Mouse (Mus musculus): ENCODE results near the gene Limk1.

Gene Limk1

DNA sequence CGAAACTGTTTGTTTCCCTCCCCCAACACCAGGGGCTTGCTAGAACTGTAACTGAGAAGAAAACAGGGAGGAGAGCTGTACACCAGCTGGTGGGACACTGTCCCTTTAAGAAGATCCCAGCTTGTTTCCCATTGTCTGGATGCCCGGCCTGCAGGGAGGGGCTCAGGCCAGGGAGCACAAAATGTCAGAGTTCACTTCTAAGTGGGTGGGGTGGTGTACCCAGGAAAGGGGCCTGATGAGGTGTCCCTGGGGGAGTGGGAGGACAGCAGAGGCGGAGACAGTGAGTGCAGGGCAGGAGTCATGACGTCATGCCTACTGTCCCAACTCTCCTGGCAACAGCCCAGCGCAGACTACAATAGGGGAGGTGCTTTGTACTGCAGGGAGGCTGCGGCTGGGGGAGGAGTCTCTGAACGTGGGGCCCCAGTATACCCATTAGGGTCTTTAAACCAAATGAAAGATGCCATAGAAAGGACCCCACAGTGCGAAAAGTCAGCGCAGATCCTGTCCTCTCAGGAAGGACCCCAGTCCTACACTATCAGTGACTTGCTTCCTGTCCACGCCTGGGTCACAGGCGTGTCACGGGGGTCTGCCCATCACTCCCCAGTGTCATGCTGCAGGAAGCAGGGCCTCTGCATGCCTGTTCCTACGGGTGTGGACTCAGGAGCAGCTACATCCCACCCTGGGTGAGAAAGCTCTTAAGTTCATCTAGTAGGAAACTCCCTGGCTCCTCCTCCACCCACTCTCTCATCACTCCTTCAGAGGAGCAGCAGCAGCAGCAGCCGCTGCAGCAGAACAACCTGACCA, 12.2 kb downstream of the Limk1 start:
- DNase-seq, result peak; percentile 88

DNA sequence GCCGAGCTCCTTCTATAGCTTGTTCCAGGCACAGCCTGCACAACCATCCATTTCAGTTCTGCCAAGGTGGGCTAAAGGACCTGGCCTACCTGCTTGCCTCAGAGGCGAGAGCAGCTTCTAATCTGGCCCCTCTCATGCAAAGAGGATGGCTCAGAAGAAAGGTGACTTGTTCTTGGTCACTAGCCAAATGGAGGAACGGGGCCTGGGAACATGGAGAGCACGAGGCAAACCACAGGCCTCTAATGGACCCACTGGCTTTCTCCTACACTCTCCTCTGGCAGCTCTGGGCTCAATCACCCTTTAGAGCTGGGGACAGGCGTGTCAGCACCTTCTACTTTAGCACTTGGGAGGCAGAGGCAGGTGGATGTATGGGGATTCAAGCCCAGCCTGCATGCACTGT, 13.4 kb downstream of the Limk1 start:
- DNase-seq, result no peak

DNA sequence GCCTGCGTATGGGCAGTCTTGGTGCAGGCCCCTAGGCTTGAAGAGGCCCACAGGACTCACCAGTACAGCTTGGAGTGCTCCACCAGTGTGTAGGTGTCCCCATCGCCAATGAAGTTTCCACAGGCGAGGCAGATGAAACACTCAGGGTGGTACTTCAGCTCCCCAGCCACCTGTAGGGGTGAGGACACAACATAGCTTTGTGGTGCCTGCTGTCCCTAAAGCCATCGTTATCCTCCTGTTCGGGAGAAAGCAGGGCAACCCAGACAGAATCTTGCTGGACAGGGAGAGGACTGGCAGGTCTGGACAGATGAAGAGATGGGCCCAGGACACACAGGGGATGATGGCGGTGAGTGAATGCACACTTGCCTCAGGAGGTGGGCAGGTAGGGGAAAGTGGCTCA, 15.8 kb downstream of the Limk1 start:
- no peak for DNase-seq

DNA sequence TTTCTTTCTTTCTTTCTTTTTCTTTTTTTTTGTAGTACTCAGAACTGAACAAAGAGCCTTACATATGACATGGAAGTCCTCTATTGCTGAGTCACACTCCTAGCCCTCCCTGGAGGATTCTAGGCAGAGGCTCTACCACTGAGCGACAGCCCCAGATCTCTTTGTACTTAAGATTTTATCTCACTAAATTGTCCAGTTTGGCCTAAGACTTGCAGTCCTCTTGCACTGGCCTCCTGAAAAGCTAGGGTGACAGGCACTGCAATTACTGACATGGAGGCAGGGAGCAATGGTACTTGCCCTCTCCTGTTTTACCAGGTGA, 16.2 kb downstream of the Limk1 start:
- no peak for DNase-seq

DNA sequence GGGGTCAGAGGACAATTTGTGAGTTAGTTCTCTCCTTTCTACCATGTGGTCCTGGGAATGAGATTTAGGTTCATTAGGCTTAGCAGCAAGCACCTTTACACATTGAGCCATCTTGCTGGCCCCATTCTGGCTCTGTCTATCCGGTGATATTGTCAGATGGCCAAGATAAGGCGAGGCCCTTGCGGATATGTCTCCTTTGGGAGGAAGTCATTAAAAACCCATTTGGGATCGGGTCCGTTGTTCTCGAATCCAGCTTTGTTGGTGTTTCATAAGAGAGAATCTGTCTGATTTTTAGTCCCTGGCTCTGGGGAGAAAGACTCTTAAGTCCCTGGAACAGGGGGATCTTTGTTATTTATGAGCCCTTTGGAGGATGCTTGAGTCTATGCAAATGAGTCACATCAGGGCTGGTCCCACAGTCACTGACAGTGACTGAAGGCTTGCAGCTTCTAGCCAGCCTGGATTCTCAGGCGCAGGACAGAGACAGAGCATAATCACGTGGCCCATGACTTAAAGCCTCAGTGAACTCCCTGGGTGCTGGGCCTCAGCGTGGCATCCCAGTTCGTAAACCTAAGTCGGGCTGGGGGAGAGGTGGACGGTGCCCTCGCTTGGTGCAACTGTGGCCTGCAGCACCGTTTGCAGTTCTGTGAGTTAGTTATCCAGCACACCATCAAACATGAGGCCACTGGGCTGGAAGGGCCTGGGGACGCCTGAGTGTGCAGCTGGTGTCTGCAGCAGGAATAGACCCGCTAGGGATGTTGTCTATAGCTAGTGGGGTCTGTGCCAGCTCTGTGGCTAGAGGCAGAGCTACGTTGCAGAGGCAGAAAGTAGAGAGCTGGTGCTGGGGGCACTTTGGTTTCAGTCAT, 16.8 kb downstream of the Limk1 start:
- no peak for DNase-seq

DNA sequence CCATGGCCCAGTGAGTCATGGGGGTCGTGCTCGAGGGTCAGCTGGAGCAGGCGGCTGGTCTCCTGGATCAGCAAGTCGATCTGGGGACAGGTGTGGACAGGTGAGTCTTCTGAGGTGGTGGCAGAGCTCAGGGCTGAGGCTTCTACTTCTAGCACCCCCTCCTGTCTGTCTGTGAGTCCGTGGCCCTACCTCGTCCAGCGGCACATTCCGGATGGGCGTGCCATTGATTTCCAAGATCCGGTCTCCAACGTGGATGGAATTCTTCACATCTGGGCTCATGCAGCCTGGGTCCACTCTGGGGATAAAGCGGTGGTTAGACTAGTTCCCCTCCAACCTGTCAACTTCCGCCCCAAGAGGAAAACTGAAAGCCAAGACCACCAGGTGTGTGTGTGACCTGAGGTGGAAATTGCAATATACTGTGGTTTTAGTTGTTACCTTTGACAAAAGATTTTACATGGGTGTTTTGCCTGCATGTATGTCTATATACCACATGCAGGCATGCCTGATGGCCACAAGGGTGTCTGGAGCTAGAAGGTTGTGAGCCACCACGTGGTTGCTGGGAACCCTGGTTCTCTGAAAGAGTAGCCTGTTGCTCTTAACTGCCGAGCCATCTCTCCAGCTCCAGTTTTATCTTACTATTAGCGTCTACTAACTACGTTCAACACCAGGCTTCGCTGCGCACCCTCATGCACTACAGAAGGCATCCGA, 19.2 kb downstream of the Limk1 start:
- no peak for DNase-seq

DNA sequence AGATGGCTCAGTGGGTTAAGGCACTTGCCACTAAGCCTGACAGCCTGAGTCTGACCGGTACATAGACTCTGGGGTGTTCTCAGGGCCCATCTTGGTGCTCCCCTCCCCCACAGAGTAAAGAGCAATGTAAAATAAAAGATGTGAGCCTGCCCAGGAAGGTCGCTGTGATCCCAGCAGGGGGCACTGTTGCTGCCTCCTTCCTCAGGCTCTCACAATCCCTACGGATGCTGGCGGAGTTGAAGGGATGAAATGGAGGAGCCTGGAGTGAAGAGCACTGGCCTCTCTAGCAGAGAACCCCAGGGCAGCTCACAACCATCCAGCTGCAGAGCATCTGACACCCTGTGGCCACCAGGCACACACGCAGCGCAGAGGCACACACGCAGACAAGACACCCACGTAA, 19.9 kb downstream of the Limk1 start:
- peak; percentile 59 for DNase-seq

DNA sequence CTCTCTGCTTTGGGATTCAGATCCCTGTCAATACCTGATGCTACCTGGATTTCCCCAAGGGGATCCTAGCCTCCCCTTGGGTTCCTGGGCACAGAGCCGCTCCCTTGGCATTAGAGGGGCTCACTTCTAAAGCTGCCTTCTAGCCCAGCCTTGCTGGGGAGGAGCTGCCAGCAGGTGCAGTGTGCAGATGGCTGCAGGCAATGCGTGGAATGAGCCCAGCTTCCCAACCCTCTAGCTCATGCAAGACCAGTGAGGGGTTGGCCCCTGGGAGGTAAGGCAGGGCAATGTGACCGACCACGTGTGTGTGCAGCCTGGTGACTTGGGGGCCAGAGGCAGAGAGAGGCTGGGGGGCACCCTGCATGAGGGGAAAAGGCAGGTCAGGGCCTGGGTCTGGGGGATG, 31.7 kb downstream of the Limk1 start:
- DNase-seq, result no peak

DNA sequence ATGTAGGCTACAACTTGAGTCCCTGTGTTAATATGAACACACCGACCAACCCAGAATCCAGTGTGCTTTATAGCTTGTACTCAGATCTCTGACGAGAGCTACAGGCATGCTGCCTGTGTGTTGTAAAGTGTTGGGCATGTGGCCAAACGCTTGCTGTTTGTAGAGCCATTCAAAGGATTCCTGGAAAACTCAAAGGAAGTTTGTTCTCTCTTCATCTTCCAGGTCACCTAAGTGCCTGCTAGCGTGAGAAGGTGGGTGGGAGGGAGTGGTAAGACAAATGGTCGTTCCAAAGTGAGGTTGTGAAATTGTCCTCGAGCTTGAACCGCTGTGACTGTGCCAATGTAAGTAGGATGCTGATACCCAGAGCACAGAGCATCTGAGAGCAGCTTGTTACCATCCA, 36.4 kb downstream of the Limk1 start:
- peak; percentile 61 for DNase-seq

DNA sequence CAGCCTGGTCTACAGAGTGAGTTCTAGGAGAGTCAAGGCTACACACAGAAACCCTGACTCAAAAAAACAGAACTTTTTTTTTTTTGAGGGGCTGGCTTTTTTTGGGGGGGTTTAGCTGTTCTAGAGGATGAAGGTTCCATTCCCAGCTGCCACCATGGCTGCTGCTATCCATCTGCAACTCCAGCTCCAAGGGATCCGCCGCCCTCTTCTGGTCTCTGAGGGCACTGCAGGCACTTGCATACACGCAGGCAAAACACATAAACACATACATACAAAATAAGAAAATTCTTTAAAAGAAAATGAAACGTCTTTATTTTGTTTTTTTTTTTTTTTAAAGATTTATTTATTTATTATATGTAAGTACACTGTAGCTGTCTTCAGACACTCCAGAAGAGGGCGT, 37.5 kb downstream of the Limk1 start:
- DNase-seq, result peak; percentile 76

DNA sequence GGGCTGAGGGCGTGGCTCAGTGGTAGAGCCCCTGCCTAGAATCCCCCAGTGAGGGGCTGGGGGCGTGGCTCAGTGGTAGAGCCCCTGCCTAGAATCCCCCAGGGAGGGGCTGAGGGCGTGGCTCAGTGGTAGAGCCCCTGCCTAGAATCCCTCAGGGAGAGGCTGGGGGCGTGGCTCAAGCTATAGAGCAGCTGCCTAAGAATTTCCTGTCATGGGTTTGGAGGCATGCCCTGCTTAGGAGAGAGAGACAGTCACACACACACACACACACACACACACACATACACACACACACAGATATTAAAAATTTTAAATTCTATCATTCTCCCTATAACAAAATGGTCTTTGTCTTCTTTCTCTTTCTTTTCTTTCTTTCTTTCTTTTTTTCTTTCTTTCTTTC, 39.4 kb downstream of the Limk1 start:
- peak; percentile 55 for DNase-seq

DNA sequence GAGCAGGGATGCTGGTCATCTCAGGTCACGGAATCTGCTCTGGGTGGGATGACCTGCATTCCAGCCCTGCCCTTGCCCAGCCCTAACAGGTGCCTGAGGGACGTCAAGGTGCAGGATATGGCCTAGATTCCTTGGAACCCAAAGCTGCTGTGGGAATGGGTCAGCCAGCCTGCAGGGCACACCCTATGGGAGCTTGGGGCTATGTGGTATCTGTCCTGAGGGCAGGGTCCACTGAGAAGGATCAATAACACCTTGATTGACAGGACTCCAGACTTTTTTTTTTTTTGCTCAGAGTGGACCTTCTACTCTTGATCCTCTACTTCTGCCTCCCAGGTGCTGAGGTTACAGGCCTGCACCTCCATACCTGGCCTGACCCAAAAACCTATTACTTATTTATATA, 41.0 kb downstream of the Limk1 start:
- DNase-seq, result no peak

DNA sequence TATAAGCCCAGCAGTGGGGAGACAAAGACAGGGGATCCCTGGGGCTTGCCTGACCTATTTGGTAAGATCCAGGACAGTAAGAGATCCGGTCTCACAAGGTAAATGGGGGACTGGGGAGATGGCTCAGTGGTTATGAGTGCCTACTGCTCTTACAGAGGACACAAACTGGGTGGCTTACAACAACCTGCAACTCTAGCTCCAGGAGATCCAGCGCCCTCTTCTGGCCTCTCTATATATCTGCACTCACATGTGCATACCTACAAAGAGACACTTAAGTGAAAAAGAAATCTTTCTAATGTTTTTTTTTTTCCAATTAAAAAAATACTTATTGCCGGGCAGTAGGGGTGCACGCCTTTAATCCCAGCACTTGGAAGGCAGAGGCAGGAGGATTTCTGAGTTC, 41.9 kb downstream of the Limk1 start:
- DNase-seq, result no peak

DNA sequence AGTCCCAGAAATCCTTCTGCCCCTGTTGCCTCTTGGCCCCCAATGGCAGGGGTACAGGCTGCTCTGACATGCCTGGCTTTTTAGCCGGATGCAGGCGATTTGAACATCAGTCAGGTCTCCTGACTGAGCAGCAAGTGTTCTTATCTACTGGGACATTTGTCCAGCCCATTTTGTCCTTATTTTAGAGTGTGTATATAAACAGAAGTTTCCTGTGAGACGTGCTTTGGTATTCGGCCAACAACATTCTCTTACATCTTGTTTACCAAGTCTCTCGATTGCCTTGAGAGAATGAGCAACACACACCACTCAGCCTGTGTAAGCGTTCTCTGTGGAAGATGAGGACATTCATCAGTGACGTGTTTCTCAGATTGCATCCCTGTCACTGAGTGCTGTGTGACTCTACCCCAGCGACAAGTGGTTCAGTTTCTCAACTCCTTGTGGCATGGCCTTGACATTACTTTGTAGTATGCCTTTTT, 43.7 kb downstream of the Limk1 start:
- DNase-seq, result peak; percentile 37

DNA sequence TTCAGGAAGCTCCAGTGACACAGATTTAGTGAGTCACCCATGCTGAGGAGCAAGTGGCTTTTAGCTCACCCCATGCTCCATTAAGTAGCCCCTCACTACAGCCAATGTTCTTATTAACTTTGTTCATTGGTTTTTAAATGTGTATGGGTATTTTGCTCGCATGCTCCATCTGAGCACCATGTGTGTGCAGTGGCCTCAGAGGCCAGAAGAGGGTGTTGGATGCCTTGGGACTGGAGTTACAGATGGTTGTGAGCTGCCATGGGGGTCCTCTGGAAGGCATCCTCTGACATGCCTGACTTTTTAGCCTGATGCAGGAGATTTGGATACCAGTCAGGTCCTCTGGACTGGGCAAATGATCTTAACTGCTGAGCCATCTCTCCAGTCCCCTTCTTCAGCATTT, 44.3 kb downstream of the Limk1 start:
- DNase-seq, result no peak

DNA sequence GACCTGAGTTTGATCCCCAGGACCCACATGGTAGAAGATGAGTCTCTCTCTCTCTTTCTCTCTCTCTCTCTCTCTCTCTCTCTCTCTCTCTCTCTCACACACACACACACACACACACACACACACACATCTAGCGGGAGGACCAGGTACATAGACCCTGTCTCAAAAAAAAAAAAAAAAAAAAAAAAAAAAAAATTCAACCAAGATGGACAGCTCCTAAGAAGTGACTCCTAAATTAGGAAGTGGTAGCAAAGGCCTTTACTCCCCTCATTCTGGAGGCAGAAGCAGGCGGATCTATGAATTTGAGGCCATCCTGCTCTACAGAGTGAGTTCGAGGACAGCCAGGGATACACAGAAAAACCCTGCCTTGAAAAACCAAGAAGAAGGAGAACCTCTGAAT, 48.0 kb downstream of the Limk1 start:
- no peak for DNase-seq

DNA sequence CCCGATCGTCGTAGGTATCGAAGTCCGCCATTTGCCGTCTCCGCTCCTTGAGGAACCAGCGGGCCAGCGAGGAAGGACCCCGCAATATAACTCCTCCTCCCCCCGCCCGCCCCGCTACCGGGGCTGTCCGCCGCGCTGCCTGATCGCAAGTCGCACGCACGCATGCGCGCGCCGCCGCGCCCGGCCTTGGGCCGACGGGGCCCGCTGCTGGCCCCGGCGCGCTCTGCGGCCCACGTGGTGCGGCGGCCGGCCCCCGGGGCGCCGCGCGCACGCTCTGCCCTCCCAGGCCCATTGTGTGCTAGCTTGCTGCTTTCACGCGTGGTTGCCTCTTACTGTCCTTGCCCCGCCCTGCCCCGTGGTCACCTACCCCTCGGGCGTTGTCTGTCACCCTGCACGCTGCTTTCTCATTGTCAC, 49.1 kb downstream of the Limk1 start, which contains the start of gene Eif4h:
Gene Eif4h (minus strand): TSS at position 222 of the 414 bp plus-strand sequence.
- peak; percentile 99 for DNase-seq

DNA sequence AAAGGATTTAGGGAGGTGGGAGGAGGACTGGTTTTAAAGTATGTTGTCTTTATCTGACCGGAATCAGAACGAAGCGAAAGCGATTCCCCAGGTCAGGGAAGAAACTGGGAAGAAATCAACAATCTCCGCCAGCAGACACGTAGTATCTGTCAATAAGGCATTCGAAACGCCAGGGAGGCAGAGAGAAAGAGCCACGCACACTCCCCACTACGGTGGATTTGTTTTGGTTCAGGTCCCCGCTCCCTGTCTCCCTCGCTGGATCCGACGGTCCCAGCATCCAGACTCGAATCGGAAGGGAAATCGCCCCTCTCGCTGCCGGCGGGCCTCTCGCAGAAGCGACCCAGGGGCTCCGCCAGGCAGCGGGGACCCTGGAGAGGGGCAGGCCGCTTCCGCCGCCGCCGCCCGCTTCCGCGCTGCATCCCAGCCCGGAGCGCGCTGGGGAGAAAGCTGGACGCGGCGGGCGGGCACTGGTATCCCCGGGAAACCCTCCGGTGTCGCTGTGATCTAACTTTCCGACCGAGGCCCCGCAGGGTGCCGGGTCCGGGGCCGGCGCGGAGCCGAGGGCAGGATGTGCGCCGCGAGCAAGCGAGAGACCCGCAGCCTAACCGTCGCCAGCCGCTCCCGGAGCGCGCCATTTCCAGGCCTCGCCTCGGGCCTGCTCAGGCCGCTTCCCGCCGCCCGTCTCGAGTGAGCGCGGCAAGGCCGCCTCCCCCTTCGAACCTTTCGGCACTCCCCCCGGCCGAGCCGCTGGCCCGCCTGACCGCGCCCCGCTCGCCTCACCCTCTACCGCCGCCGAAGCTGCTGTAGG, 49.7 kb downstream of the Limk1 start:
- no peak for DNase-seq

DNA sequence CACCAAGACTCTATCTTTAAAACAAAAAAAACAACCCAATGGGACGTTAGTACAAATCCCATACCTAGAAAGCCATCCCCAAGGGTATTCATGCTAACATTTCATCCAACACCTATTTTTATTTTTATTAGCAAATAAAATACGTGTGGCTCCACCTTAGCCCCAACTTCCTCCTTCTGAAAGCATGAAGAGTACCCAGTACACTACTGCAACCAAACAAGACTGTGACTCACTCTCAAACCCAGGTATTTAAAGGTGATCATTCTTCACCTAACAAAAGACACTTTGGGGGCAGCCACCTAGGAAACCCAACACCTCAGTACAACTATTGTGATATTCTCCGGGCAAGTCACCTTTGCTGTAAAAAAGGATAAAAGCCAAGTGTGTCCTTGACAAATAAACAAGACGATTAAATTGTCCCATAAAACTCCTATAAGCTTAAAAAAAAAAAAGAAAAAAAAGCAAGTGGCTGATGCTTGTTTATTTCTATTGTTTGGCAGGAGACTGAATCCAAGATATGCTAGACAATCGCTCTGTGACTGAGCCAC, 50.5 kb downstream of the Limk1 start:
- DNase-seq, result no peak

DNA sequence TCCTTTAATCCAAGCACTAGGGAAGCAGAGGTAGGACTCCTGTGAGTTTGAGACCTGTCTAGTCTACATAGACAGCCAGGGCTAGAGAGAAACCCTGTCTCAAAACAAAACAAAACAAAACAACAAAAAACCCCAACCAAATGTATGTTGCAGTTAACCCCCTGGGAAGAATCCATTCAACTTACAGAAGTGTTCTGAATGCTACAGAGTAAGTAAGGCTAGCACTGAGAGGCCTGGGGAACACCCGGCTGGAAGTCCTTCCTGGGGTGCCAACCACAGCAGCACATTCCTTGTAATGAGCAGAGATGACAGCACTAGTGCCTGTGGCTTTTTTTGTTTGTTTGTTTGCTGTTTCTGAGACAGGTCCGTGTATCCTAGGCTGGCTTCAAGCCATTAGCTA, 55.6 kb downstream of the Limk1 start:
- no peak for DNase-seq

DNA sequence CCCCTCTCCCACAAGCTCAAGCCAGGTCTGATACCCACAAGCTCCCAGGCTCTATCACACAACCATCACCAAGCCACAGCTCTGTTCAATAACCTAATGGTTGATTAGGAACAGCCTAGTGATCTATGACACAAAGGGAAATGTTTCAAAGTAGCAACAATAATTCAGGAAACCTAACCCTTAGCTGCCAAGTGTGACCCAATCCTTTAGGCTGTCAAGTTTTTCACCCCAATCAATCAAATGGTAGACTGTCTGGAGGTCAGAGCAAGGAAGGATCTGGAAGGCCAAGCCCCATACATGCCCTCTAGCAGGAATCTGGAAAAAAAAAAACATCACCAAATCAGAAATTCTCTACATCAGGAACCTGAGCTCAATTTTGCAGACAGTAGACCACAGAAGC, 57.6 kb downstream of the Limk1 start:
- no peak for DNase-seq

DNA sequence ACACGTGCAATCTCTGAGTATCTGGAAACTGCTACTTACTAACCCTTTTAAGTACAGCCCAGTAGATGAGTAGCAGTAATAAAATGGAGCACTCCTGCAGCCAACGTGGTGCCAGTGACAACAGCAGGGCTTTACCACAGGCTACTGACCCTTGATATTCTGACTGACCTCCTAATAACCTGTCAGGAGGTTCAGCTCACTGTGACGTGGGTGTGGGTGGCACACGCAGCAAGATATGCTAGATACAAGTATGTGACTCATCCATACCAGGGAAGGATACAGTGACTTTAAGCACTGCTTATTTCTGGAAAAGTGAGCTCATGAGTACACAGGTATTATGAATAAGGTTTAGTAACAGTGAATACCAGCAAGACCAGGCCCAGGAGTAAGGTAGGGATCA, 58.9 kb downstream of the Limk1 start:
- DNase-seq, result no peak

Data from kidney, postnatal 10 days (tissue).